Mouse (Mus musculus) spleen, adult 2 months (tissue): Measurements from ENCODE around the gene Snrpn. TPM values are rescaled to one million over a fixed set of nuclear protein-coding genes. Genes with fewer than 3 reads are reported as not detected.
A peak's percentile ranks its signal among the peaks of the same experiment; 100 is the strongest.

Source experiments
- DNase-seq, 2 experiments: peaks; one replicate each; pipeline versions ENCODE4 v3.0.0 to v3.0.0-alpha.2; 2012 to 2021; ENCODE audit warnings: low spot score in 2 of 2, low read depth in 1 of 2
- H3K27ac ChIP-seq: fragments of 200-500 bp; 2 replicates; pipeline ENCODE4 v1.5.1; 2012; ENCODE audit warnings: low read length, inconsistent platforms; ENCODE audit not compliant: insufficient read depth
- H3K27me3 ChIP-seq: fragments of 200-500 bp; 2 replicates; pipeline ENCODE4 v1.6.1; 2012; ENCODE audit warnings: mild to moderate bottlenecking, moderate library complexity, low read length, inconsistent platforms; ENCODE audit not compliant: control insufficient read depth, insufficient read depth
- H3K36me3 ChIP-seq: fragments of 200-500 bp; 2 replicates; pipeline ENCODE4 v1.6.1; 2012; ENCODE audit warnings: mild to moderate bottlenecking, low read length, inconsistent platforms; ENCODE audit not compliant: control insufficient read depth, insufficient read depth
- H3K4me1 ChIP-seq: fragments of 200-500 bp; 2 replicates; pipeline ENCODE4 v1.6.1; 2011; ENCODE audit warnings: inconsistent platforms; ENCODE audit not compliant: control insufficient read depth, insufficient read depth, insufficient read length
- H3K4me3 ChIP-seq: fragments of 200-500 bp; 2 replicates; pipeline ENCODE4 v1.5.1; 2011; ENCODE audit warnings: mild to moderate bottlenecking, inconsistent platforms; ENCODE audit not compliant: insufficient read depth, insufficient read length; ENCODE audit errors: extremely low read depth
- CTCF ChIP-seq: fragments of 200-500 bp; IDR thresholded peaks from 2 replicates; pipeline ENCODE4 v1.5.1; 2011; ENCODE audit warnings: mild to moderate bottlenecking, inconsistent platforms; ENCODE audit not compliant: insufficient read depth, insufficient read length, insufficient replicate concordance; ENCODE audit errors: extremely low read depth
- POLR2A ChIP-seq: fragments of 200-500 bp; IDR thresholded peaks from 2 replicates; pipeline ENCODE4 v1.6.1; 2011; ENCODE audit warnings: low read depth, low read length, inconsistent platforms
- WGBS: fragments of 180-500 bp; shearing (Covaris S2); methylation state at CpG from one replicate; pipeline ENCODE4 v1.1.7; 2018; 5-methylcytosine and 5-hydroxymethylcytosine counted together
- polyA plus RNA-seq: library from polyadenylated mRNA; depleted of rRNA; stranded (reverse); fragments of >200 nt; gene quantifications from 2 replicates; pipeline ENCODE4 v1.2.3, GENCODE M21; 2012

Snrpn gene
- polyA plus RNA-seq, 1 experiment = 2.9 TPM

GRCm38 (mm10) chr7:60076301-60076700 lies 63.7 kb downstream of the Snrpn start:
- H3K36me3 ChIP-seq = no peaks in the 10 kb centered on the region
- WGBS = 58% methylated on average over 2 of the region's 2 CpGs
- DNase-seq = no peak

GRCm38 (mm10) chr7:60047481-60048201 lies 92.4 kb downstream of the Snrpn start:
- Histone ChIP-seq H3K4me3 (no peak overlapping the region), H3K27ac (no peak overlapping the region), H3K27me3 (no peaks in the 10 kb centered on the region), H3K36me3 (no peaks in the 10 kb centered on the region), H3K4me1 (no peaks in the 10 kb centered on the region)
- TF ChIP-seq CTCF (no peak), POLR2A (no peak)
- 77% methylated on average over 6 of the region's 6 CpGs for WGBS
- DNase-seq = no peak

More at GRCm38 (mm10) chr7:60076301-60076700, 63.7 kb downstream of the Snrpn start:
- Histone ChIP-seq H3K4me3 (no peak overlapping the region), H3K4me1 (no peaks in the 10 kb centered on the region), H3K27me3 (no peaks in the 10 kb centered on the region), H3K27ac (no peak overlapping the region)
- TF ChIP-seq CTCF (no peak), POLR2A (no peak)

GRCm38 (mm10) chr7:60013186-60013585 lies 126.8 kb downstream of the Snrpn start:
- WGBS = 64% methylated on average over 3 of the region's 3 CpGs
- Histone ChIP-seq H3K27me3 (no peaks in the 10 kb centered on the region), H3K4me1 (no peaks in the 10 kb centered on the region), H3K36me3 (no peaks in the 10 kb centered on the region), H3K27ac (no peak overlapping the region), H3K4me3 (no peak overlapping the region)
- no peak for DNase-seq
- TF ChIP-seq POLR2A = no peak

GRCm38 (mm10) chr7:60007727-60008360 lies 132.2 kb downstream of the Snrpn start:
- no peak overlapping the region for H3K27ac ChIP-seq
- H3K27me3 ChIP-seq = no peaks in the 10 kb centered on the region
- H3K4me1 ChIP-seq = no peaks in the 10 kb centered on the region
- H3K36me3 ChIP-seq = no peaks in the 10 kb centered on the region
- DNase-seq = no peak
- no peak overlapping the region for H3K4me3 ChIP-seq
- WGBS = 49% methylated on average over 3 of the region's 3 CpGs
- TF ChIP-seq POLR2A (no peak), CTCF (no peak)

GRCm38 (mm10) chr7:60006262-60006661 lies 133.8 kb downstream of the Snrpn start:
- Histone ChIP-seq H3K27me3 (no peaks in the 10 kb centered on the region), H3K36me3 (no peaks in the 10 kb centered on the region), H3K27ac (no peak overlapping the region), H3K4me3 (no peak overlapping the region), H3K4me1 (no peaks in the 10 kb centered on the region)
- TF ChIP-seq POLR2A (no peak), CTCF (no peak)
- no peak for DNase-seq
- 61% methylated on average over 2 of the region's 2 CpGs for WGBS

GRCm38 (mm10) chr7:60004606-60005330 lies 135.3 kb downstream of the Snrpn start, which contains the start of the genes Snurf and Gm38393:
Snurf (minus strand) TSS chr7:60005049.
Gm38393 (minus strand) TSS chr7:60005064.
- H3K27ac ChIP-seq = no peak within 1 kb of the TSS
- H3K36me3 ChIP-seq = no peaks in the 10 kb centered on the region
- H3K27me3 ChIP-seq = no peaks in the 10 kb centered on the region
- DNase-seq = peak in 1 of 2 experiments; percentile 4
- no peaks in the 10 kb centered on the region for H3K4me1 ChIP-seq
- TF ChIP-seq CTCF = no peak
- no peak for TF ChIP-seq POLR2A
- 54% methylated on average over 30 of the region's 30 CpGs for WGBS
- peak within 1 kb of the TSS; percentile 30 for H3K4me3 ChIP-seq
